Mouse (Mus musculus) adrenal gland, adult 2 months (tissue): ENCODE results near the gene Stap2. TPM values are rescaled to one million over a fixed set of nuclear protein-coding genes. Genes with fewer than 3 reads are reported as not detected.

Experiments used
- DNase-seq: peaks from one replicate; pipeline ENCODE4 v3.0.0; 2021
- polyA plus RNA-seq: library from polyadenylated mRNA; depleted of rRNA; stranded (reverse); fragments of >200 nt; gene quantifications from 2 replicates; pipeline ENCODE4 v1.2.3, GENCODE M21; 2012
- total RNA-seq, 2 experiments: library from RNA; stranded (reverse); gene quantifications; 2 replicates each; pipeline ENCODE4 v1.2.3; 2021

Stap2 gene
- total and polyA plus RNA-seq, 3 experiments, result 5.2 to 5.6 (median 5.6) TPM

DNA sequence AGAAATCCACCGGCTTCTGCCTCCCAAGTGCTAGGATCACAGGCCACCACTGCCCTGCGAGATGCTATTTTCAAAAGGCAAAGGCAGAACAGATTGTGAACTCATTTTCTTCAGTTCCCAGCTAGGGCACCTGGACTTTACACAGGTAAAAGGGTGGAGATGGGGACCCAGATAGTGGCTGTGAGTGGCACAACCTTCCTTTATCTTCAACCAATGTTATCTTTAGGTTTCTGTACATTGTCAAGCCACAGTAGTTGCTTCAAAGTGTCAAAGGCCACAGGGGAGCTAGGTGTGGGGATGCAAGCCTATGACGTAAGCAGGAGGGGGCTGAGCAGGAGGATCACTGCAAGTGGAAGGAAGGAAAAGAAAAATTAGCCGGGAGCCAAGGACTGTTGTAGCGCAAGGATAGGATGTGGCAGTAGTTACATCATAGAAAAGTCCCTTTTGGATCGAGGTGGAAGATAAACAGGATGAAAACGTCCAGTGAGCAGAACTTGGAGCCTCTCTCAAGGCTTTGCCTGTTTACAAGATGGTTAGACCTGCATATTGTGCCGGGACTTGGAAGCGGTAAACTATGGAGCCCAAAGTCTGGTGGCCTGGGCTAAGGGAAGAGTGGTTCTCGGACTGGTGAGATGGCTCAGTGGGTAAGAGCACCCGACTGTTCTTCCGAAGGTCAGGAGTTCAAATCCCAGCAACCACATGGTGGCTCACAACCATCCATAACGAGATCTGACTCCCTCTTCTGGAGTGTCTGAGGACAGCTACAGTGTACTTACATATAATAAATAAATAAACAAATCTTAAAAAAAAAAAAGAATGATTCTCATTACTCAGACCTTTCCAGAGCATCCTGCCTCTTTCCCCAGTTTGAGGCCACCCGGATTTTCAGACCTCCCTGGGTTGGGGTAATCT is 2.3 kb upstream of the Stap2 start:
- no peak for DNase-seq

GRCm38 (mm10) chr17:56006956-56007355 is 1.6 kb upstream of the Stap2 start:
- DNase-seq, result no peak

DNA sequence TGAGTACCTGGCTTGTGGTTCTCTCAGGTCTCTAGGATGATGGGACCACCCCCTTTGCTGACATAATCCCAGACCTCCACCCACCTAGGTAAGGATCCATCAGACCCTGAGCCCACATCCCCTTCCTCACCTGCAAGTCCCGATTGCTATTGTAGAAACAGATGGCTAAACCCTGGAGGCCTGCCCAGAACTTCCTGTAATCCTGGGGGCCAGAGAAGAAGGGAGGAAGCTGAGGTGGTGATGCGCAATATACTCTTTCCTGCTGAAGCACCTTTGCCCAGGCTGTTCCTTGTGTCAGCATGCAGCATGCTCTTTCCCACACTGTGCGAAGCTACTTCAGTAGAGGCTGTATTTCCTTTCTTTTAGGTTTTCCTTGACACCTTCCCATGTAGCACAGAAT is 2.4 kb downstream of the Stap2 start:
- no peak for DNase-seq

- no peak for DNase-seq
These were observed 5.4 kb downstream of the Stap2 start for GRCm38 (mm10) chr17:55999794-56000499.

- DNase-seq, result peak; percentile 89
These were observed 9.4 kb downstream of the Stap2 start for GRCm38 (mm10) chr17:55996007-55996406.

DNA sequence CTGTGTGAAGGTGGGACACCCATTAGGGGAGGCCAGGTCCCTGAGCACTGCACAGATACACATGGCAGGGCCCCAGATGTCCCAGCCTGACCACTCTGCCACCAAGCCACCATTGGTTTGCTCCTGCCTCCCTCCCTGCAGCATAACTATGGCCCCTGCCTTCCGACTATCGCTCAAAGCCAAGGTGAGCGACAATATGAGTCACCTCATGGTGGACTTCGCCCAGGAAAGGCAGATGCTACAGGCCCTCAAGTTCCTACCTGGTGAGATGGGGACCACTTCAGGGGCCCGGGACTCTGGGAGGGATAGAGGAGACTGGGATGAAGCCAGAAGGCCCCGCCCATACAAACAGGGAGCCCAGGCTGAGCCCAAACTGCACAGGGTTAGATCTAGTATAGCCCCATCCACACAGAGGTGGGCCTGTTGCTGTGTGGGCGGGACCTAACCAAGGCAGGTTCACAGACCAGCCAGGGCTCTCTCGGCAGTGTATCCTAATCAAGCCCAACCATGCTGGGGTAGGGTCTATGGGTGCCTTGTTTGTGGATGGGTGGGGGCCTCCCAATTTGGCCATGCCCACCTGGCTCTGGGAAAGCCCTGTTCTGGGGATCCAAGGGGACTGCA is 15.0 kb downstream of the Stap2 start:
- no peak for DNase-seq

- no peak for DNase-seq
These were observed 19.1 kb downstream of the Stap2 start, which contains the start of gene Fsd1 for GRCm38 (mm10) chr17:55986030-55986961. TSS of gene Fsd1 (plus strand) at chr17:55986509.

GRCm38 (mm10) chr17:55977301-55977700 is 28.1 kb downstream of the Stap2 start:
- no peak for DNase-seq

DNA sequence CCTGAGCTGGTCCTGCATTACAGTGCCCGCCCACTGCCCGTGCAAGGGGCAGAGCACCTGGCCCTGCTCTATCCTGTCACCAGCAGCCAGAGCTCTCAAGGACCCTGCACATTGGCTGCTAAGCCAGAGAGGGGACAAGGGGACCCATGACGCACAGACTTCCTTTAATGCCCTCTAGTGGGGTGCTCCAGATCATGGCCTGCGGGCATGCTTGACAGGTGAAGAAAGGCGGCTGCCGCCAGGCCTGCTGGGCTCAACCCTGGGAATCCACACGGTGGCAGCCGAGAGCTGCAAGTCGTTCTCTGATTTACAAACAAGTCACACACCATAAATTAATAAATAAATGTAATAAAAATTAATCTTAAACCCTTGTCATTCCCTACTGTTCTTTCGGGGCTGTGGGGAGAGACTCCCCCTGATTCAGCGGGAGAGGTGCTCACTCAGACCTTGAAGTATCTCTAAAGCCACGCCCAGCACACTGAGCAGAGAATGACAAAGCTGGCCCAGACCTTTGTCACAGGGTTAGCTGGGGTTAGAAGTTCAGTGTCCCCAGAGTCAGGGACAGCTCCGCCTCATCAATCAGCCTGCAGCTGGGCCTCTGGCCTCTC is 29.0 kb downstream of the Stap2 start:
- DNase-seq, result peak; percentile 82

DNA sequence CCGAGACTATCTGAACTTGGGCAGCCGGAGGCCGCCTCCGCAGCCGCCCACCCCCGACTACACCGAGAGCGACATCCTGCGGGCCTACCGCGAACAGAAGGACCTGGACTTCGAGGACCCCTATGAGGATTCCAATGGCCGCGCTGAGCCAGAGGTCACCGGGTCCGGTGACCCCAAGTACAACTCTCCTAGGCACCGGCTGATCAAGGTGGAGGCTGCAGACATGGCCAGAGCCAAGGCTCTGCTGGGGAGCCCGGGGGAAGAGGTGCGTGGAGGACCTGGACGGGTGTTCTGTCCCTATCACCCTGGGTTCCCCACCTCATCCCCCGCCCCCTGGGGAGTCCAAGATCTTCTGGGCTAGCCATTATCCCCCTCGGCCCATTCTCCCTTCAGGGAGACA is 33.9 kb downstream of the Stap2 start:
- no peak for DNase-seq

DNA sequence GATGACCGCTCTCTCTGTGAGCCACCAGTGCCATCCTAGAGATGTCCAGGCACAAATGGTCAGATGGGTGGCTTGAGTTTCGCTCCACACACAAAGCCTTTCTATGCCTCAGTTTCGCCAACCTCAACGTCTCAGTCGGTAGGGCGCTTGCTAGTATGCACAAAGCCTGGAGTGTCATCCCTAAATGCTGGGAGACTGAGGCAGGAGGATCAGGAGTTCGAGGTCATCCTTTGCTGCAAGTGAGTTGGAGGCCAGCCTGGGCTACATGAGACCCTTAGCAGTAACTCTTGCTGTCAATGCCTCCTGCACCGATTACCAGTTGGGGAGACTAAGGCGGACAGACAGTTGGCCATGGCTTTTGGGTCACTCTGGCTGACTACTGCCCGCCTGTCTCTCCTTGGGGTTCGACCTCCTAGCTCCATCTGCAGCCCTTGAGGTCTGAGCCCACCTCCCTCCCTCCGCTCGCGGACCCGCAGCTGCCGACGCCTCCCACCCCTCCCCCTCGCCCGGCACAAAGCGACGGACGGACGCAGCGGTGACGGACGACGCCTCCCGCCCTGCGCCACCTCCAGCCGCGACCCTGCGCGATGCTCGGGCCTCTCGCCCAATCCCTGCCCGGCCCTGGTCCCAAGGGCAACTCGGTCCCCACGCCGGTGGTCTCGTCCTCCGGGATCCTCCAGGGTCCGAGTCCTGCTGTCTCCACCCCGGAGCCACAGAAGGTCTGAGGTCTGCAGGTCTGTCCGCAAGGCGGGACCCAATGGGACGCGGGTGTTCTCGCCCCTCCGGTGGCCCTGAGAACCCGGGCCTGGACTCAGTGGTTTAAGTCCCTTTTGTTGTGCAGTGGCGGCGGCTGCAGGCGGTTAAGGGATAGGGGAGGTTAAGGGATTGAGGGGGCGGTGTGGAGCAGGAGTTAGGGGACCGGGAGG is 35.2 kb downstream of the Stap2 start, which contains the start of gene Shd:
Shd (plus strand) TSS at position 502 of the 926 bp plus-strand sequence.
- DNase-seq, result no peak

GRCm38 (mm10) chr17:55969560-55969959 is 35.8 kb downstream of the Stap2 start:
- DNase-seq, result no peak

DNA sequence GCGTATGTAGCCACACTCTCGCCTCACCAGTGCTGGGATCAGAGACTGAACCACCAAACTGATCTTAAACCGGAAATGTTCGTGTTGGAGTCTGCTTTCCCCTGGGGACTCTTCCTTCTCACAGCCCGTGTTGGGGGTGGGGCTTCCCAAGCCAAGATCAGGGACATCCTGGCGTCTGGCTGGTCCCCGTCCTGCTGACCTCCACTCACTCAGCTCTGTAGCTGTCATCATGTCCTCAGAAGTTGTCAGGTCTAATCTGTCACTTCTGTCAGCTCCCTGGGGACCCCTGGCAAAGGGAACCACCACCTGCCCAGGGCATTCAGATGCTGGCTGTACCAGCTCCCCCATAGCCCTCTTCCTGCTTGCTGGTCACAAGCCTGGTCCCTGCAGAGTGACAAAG is 37.2 kb downstream of the Stap2 start:
- DNase-seq, result no peak

DNA sequence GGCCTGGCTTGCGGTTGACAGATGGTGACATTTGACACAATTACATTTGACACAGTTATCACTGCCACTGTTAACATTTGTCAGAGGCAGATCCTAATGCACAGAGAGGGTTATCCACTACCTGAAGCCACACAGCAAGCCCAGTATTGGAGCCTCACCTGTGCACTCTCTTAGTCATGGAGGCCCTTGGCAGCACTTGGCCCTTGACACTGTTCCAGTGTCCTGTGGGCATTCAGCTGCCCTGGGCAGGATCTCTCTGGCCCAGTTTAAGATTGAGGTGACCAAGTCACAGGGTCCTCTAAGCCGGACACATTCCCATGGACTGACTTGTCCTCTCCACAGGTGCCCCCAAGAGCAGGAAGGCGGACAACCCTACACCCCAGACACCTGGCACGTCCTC is 38.2 kb downstream of the Stap2 start:
- DNase-seq, result no peak

DNA sequence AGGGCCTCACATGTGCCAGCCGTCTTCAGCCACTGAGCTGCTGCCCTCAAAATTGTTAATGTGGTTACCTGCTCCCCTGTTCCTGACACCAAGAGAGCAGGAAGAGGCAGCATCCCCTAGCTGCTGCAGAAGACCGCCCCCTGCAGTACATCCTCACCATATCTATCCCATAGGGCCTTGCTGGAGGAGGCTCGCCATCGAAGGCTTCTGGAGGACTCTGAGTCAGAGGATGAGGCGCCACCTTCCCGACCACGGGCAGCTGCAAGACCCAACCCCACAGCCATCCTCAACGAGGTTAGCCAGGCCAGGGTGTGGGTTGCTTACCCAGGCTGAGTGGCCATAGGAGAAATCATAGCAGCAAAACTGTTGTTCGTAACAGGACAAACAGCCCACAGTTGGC is 40.4 kb downstream of the Stap2 start:
- DNase-seq, result no peak

DNA sequence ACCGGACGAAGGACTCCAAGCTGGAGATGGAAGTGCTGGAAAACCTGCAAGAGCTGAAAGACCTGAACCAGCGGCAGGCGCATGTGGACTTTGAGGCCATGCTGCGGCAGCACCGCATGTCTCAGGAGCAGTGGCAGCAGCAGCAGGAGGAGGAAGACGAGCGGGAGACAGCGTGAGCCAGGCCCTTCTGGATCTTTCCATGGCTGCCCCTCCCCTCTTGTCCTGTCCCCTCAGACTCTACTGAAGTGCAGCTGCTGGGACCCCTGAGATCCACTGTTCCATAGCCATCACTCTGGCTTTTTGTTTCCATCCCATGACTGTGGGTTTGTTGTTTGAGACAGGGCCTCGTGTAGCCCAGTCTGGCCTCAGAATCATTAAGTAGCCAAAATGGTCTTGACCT is 40.9 kb downstream of the Stap2 start:
- DNase-seq, result no peak

DNA sequence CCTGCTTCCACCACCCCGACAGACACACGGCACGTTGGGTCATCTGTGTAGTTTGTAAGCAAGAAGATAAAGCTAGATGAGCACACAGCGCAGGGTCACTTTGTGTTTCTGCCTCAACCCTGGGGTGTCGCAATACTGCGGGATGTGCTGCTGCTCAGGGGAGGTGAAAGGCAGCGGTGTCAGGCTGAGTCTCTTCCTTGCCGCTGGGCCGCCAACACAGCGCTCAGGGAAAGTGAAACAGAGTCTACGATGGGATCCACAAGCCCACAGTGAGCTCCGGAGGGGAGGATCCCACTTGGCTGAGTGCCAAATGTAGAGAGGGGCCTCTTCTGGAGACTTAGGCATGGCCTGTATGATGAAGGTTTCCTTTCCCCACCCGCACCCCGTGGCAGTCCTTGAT is 42.2 kb downstream of the Stap2 start:
- DNase-seq, result no peak

DNA sequence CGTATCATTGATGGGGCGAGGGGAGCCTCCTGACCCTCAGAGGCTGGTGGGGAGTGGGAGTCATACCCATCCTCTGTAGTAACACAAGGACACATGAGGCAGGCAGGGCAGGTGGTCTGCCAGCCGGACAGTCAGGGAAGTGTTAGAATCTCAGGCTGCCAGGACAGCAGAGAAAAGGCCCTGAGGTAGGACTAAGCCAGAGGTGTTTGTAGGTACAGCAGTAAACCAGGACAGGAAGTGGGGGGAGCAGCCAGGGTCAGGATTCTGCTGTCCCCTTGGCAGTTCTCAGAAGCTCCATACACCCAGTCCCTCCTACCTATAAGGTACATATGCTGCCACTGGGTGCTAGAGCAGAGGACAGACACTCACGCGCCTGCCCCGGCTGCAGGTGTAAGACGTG is 43.8 kb downstream of the Stap2 start:
- DNase-seq, result no peak

GRCm38 (mm10) chr17:55960791-55961190 is 44.6 kb downstream of the Stap2 start:
- DNase-seq, result no peak
